ENCODE assay signal across 9 mouse cellular contexts in the genomic region with DNA sequence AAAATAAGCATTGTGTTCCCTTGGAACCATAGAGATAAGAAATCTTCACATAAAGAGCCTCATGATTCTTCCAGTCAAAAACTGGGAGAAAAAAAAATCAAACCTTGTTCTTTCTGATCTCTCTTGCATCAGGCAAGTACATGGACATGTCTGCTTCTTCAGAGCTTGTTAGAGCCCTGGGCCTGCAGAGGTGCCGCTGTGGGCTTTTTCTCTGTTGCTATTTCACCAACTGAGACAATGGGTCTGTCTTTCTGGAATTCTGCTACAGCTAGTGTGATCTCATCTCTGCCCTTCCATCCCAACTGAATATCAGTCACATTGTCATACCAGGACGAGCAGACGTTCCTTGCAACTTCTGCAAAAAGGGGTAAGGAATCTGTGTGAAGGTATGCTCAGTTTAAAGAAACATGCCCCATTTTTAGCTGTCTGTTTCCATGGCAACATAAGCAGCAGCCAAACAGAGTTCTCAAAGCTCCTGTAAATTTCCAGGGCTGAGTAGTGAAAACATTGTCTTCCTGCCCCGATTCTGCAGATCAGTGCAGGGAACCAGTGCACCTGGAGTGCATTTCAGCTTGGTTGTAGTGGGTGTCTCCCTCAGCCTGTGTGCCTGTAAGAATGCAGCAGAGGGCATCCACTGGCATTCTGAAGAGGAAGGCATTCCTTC.
DNase-seq lines count a peak whose midpoint lies in the region; ATAC-seq and TF ChIP-seq lines count a peak whose summit lies in the region.
"Had no signal": no experiment of that assay in that cellular context is flagged by ENCODE, and none has a peak within 500 bp of the region (broad histone marks: within the 10 kb centered on the region; RNA-seq: fewer than 3 reads in every experiment).

No protein-coding gene starts in this region.

- H3K9ac ChIP-seq in heart, embryonic 15.5 days: no peak overlapping the region
- H3K9ac ChIP-seq in stomach, embryonic 14.5 days (replicated peaks; ENCODE audit: low read depth, low read length): no peak overlapping the region

- TF ChIP-seq POLR2A in kidney, adult 2 months (IDR thresholded peaks at IDR 0.05; ENCODE audit: low read depth, low read length): no peak
- no peak for TF ChIP-seq POLR2A in brain, embryonic 14.5 days (IDR thresholded peaks at IDR 0.05; ENCODE audit: borderline replicate concordance, extremely low read depth, insufficient read depth, insufficient read length, poor library complexity, severe bottlenecking)

- no peak for TF ChIP-seq CTCF in kidney, adult 2 months (conservative IDR thresholded peaks at IDR 0.05; ENCODE audit: insufficient read depth, insufficient read length, low read depth, low read length)
- no peak for TF ChIP-seq CTCF in brain, embryonic 14.5 days (IDR thresholded peaks at IDR 0.05; ENCODE audit: borderline replicate concordance, extremely low read depth, insufficient read depth, insufficient read length)

- DNase-seq in kidney, adult 2 months: peak; percentile 36
- DNase-seq in kidney, adult 18-20 months: no peak
- DNase-seq in brain, embryonic 14.5 days (ENCODE audit: low read depth): peak; percentile 69
- peak; percentile 55 to 59 for DNase-seq in left cerebral cortex, postnatal 36 days (ENCODE audit: low spot score in 2 of 2)
- DNase-seq in cerebellum, adult 9-10 months: no peak

- H3K4me3 ChIP-seq in kidney, adult 2 months (ENCODE audit: insufficient read depth, low read depth, low read length): no peak overlapping the region
- H3K4me3 ChIP-seq in heart, embryonic 15.5 days: no peak overlapping the region
- H3K4me3 ChIP-seq in stomach, embryonic 14.5 days (ENCODE audit: low read depth, low read length): no peak overlapping the region

- peak overlapping the region; percentile 62 for H3K27ac ChIP-seq in kidney, adult 2 months (ENCODE audit: insufficient read depth, low read depth, low read length)
- peak overlapping the region; percentile 52 for H3K27ac ChIP-seq in heart, embryonic 15.5 days
- peak overlapping the region; percentile 61; the same call in 1 of the 2 replicates for H3K27ac ChIP-seq in stomach, embryonic 14.5 days (ENCODE audit: low read length)

- no peak overlapping the region for H3K4me2 ChIP-seq in heart, embryonic 15.5 days
- H3K4me2 ChIP-seq in stomach, embryonic 14.5 days (replicated peaks; ENCODE audit: low read depth, low read length): no peak overlapping the region

- WGBS in kidney, adult 2 months: 36% methylated on average over 4 of the region's 4 CpGs
- WGBS in heart, embryonic 15.5 days: 24% methylated on average over 4 of the region's 4 CpGs
- 15% methylated on average over 4 of the region's 4 CpGs for WGBS in stomach, embryonic 14.5 days

- peaks cover 4% of the 10 kb centered on the region; the same call in 1 of the 2 replicates for H3K4me1 ChIP-seq in kidney, adult 2 months (ENCODE audit: control insufficient read depth, insufficient read depth, low read length)
- peaks cover 28% of the 10 kb centered on the region for H3K4me1 ChIP-seq in heart, embryonic 15.5 days (replicated peaks)
- H3K4me1 ChIP-seq in stomach, embryonic 14.5 days (ENCODE audit: control insufficient read depth, insufficient read depth, low read length): peaks cover 19% of the 10 kb centered on the region

- H3K9me3 ChIP-seq in heart, embryonic 15.5 days (replicated peaks): no peaks in the 10 kb centered on the region
- H3K9me3 ChIP-seq in stomach, embryonic 14.5 days (ENCODE audit: control insufficient read depth, low read depth, low read length): no peaks in the 10 kb centered on the region

- H3K27me3 ChIP-seq in kidney, adult 2 months (replicated peaks; ENCODE audit: control insufficient read depth, insufficient read depth, low read length): no peaks in the 10 kb centered on the region
- no peaks in the 10 kb centered on the region for H3K27me3 ChIP-seq in heart, embryonic 15.5 days
- H3K27me3 ChIP-seq in stomach, embryonic 14.5 days (ENCODE audit: control insufficient read depth, insufficient read depth, low read length): no peaks in the 10 kb centered on the region
- H3K27me3 ChIP-seq: Patski had no signal

- intact Hi-C loops in left cerebral cortex, postnatal 36 days (cut with DNase I): no loop called here

- 0 out of 2 replicates have a peak, but pooled peaks have one; percentile 50 for ATAC-seq in heart, embryonic 15.5 days (replicated peaks; ENCODE audit: insufficient number of reproducible peaks, insufficient read depth, low FRiP score, low read depth)
- ATAC-seq in stomach, embryonic 14.5 days (ENCODE audit: insufficient number of reproducible peaks, insufficient read depth, low FRiP score, low read depth): peak; percentile 50; the same call in 1 of the 2 replicates
- no peak for ATAC-seq in erythroid progenitor cell, adult 5-6 weeks (replicated peaks; ENCODE audit: low FRiP score, poor library complexity, severe bottlenecking)
- ATAC-seq: Patski had no signal

- H3K36me3 ChIP-seq in kidney, adult 2 months (ENCODE audit: control insufficient read depth, insufficient read depth, low read length): no peaks in the 10 kb centered on the region
- peaks cover 4% of the 10 kb centered on the region; the same call in 1 of the 2 replicates for H3K36me3 ChIP-seq in heart, embryonic 15.5 days
- H3K36me3 ChIP-seq in stomach, embryonic 14.5 days (ENCODE audit: control insufficient read depth, insufficient read depth, low read length): no peaks in the 10 kb centered on the region

Comparison
In these comparisons a context has a peak if more than half of its experiments do, and no peak if none do; other contexts are left out.
1. DNase-seq: peak in kidney, adult 2 months (single experiment), brain, embryonic 14.5 days (single experiment) and left cerebral cortex, postnatal 36 days (2 of 2); none in kidney, adult 18-20 months (single experiment) and cerebellum, adult 9-10 months (single experiment).
2. Peak in every context shown above with its lines, with median percentiles within 50 percentile points of each other: H3K27ac ChIP-seq.